9 mouse cellular contexts compared by ENCODE assay signal in the genomic region with DNA sequence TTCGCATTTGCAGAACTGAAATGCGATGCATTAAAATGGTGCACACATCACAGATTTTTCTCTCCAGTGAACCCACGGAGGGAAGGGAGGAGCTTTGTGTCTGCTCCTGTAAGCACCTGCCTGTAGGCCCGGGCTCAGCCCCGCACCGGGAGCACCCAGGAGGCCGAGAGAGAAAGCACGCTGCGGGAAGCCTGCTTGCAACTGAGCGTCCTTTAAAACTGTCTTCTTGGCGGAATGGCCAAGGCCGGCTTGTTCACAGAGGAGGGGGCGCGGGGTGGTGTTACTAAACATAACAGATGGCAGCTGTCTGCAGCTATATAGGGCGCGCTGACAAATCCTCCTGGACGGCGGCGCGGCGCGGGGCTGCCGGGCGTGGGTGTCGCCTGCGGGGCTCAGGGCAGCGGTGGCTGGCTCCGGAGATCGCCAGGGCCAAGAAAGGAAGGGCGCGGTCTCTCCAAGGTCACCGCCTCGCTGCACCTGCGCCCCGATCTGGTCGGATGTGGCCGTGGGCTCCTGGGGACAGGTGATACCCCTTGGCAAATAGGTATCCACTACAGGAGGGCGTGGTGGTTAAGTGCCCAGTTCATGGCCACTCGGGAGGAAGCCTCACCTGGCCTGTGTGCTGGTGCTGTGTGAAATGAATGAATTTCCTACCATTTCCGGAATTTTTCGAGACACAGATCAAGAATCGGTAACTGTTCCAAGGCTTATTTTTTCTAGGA.
A peak's percentile ranks its signal among the peaks of the same experiment; 100 is the strongest.
DNase-seq lines count a peak whose midpoint lies in the region; ATAC-seq lines count a peak whose summit lies in the region.
"Had no signal": no experiment of that assay in that cellular context is flagged by ENCODE, and none has a peak within 500 bp of the region (broad histone marks: within the 10 kb centered on the region; RNA-seq: fewer than 3 reads in every experiment).

No protein-coding gene starts in this region.

- no peaks in the 10 kb centered on the region for H3K9me3 ChIP-seq in hindbrain, embryonic 15.5 days

- H3K27me3 ChIP-seq in hindbrain, embryonic 15.5 days = peaks cover 24% of the 10 kb centered on the region

- H3K4me2 ChIP-seq in hindbrain, embryonic 15.5 days = peak overlapping the region; percentile 78

- H3K4me3 ChIP-seq in hindbrain, embryonic 15.5 days = peak overlapping the region; percentile 37
- H3K4me3 ChIP-seq: erythroblast, embryonic 14.5 days had no signal

- WGBS in hindbrain, embryonic 15.5 days = 6% methylated on average over 42 of the region's 42 CpGs

- peak overlapping the region; percentile 68 for H3K27ac ChIP-seq in hindbrain, embryonic 15.5 days (replicated peaks)

- intact Hi-C loops in left cerebral cortex, postnatal 25 days (cut with DNase I) = loop anchor here (2.0 kb wide), 2 partner anchors 71 to 675 kb away; no protein-coding TSS in a partner anchor

- peak; percentile 37 for DNase-seq in embryo, embryonic 10 days (ENCODE audit: low spot score)
- DNase-seq in embryo, embryonic 10.5 days (ENCODE audit: low spot score) = no peak
- DNase-seq in cerebellum, adult 18-20 months = peak; percentile 44 to 60
- peak; percentile 73 to 94 for DNase-seq in left cerebral cortex, postnatal 25 days (ENCODE audit: low spot score in 2 of 2)
- DNase-seq in neural tube, embryonic 10.5 days (ENCODE audit: extremely low spot score, low spot score) = peak; percentile 53
- no peak for DNase-seq in spleen, adult 12 weeks (ENCODE audit: low spot score)

- peaks cover 12% of the 10 kb centered on the region for H3K4me1 ChIP-seq in hindbrain, embryonic 15.5 days (replicated peaks)

- peak; percentile 81 for ATAC-seq in frontal cortex, adult (ENCODE audit: low TSS enrichment)
- ATAC-seq in hindbrain, embryonic 15.5 days (ENCODE audit: low FRiP score, low read depth) = peak; percentile 78

- H3K9ac ChIP-seq in hindbrain, embryonic 15.5 days = peak overlapping the region; percentile 49

- no peaks in the 10 kb centered on the region for H3K36me3 ChIP-seq in hindbrain, embryonic 15.5 days

Comparison
In these comparisons a context has a peak if more than half of its experiments do, and no peak if none do; other contexts are left out.
1. DNase-seq: peak in embryo, embryonic 10 days (single experiment), cerebellum, adult 18-20 months (2 of 2), left cerebral cortex, postnatal 25 days (2 of 2) and neural tube, embryonic 10.5 days (single experiment); none in embryo, embryonic 10.5 days (single experiment) and spleen, adult 12 weeks (single experiment).